Mouse (Mus musculus): ENCODE measurements around the gene Oas1g. TPM values are rescaled to one million over a fixed set of nuclear protein-coding genes. Genes with fewer than 3 reads are reported as not detected.

Oas1g gene
- total and polyA plus RNA-seq, 3 experiments = 0.19 TPM; not detected in 2

DNA sequence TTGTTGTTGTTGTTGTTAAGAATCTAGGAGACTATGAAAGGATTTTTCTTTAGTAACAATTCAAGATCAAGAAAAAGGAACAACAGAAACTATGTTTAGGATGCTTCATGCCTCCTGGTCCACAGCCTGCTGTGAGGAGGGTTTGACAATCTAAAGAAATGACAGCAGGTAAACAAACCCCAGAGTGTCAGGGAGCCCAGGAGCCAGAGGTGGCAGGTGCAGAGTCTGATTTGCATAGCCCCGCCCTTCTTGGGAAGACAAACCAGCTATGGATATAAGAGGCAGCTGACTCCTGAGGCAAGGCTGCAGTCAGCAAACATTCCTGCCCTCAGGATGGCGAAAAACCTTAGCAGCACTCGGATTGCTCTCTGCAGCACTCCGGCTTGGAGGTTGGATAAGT, 26.3 kb downstream of the Oas1g start, which contains the start of gene Oas1h:
Gene Oas1h, plus strand, starts transcription at position 301 of the 400 bp plus-strand sequence.
- H3K27me3 ChIP-seq (replicated peaks) = peaks cover 70% of the 10 kb centered on the region
- in situ Hi-C loops (cut with MboI; ENCODE audit: low pct_ligation_motif_present, low pct_unique_long_range_greater_than_20kb, low sequenced_read_pairs) (no loop called here), dilution Hi-C loops (cut with MboI; ENCODE audit: extremely low pct_ligation_motif_present, extremely low pct_unique_long_range_greater_than_20kb, low sequenced_read_pairs) (no loop called here)
- H3K79me2 ChIP-seq (replicated peaks; ENCODE audit: control insufficient read depth, extremely low read depth, insufficient read depth, poor library complexity, severe bottlenecking) = no peaks in the 10 kb centered on the region
- no peak within 1 kb of the TSS for H3K4me3 ChIP-seq (replicated peaks in 1 of 3; ENCODE audit: low read depth in 2 of 3, low read length in 2 of 3, poor library complexity in 1 of 3)
- no peak within 1 kb of the TSS for H3K9ac ChIP-seq (ENCODE audit: insufficient read depth, low read depth)
- H3K4me2 ChIP-seq (ENCODE audit: insufficient read depth, low read depth, poor library complexity, severe bottlenecking) = no peak within 1 kb of the TSS
- no peak within 1 kb of the TSS for H3K27ac ChIP-seq (ENCODE audit: insufficient read depth, low read depth)
- no peak for TF ChIP-seq ETS1 (conservative IDR thresholded peaks at IDR 0.05; ENCODE audit: low read depth, low read length)
- no peak for TF ChIP-seq MYC (IDR thresholded peaks at IDR 0.05; ENCODE audit: low read depth, low read length)
- TF ChIP-seq MEF2A (IDR thresholded peaks at IDR 0.05; ENCODE audit: borderline replicate concordance, low read depth, low read length) = no peak
- no peak for TF ChIP-seq CHD2 (IDR thresholded peaks at IDR 0.05; ENCODE audit: low read length)
- no peak for TF ChIP-seq GABPA (IDR thresholded peaks at IDR 0.05; ENCODE audit: insufficient replicate concordance, low read depth, low read length)
- TF ChIP-seq BHLHE40 (IDR thresholded peaks at IDR 0.05; ENCODE audit: low read depth, low read length) = no peak
- TF ChIP-seq RCOR1 (conservative IDR thresholded peaks at IDR 0.05; ENCODE audit: low read depth, low read length) = no peak
- no peak for TF ChIP-seq MAX (IDR thresholded peaks at IDR 0.05; ENCODE audit: low read length)
- no peak for TF ChIP-seq JUN (IDR thresholded peaks at IDR 0.05; ENCODE audit: insufficient read depth, low read depth, low read length)
- TF ChIP-seq ZMIZ1 (IDR thresholded peaks at IDR 0.05; ENCODE audit: low read depth, low read length) = no peak
- no peak for TF ChIP-seq HCFC1 (IDR thresholded peaks at IDR 0.05; ENCODE audit: low read depth, low read length)
- no peak for TF ChIP-seq MXI1 (IDR thresholded peaks at IDR 0.05; ENCODE audit: low read depth, low read length)
- no peak for TF ChIP-seq ZC3H11A (IDR thresholded peaks at IDR 0.05; ENCODE audit: low read depth, low read length)
- no peak for TF ChIP-seq MAFK (IDR thresholded peaks at IDR 0.05; ENCODE audit: insufficient replicate concordance, low read length)
- TF ChIP-seq ZKSCAN1 (IDR thresholded peaks at IDR 0.05; ENCODE audit: borderline replicate concordance, low read depth, low read length) = no peak
- TF ChIP-seq ZNF384 (IDR thresholded peaks at IDR 0.05; ENCODE audit: low read depth, low read length) = no peak
- no peak for TF ChIP-seq KAT2A (IDR thresholded peaks at IDR 0.05; ENCODE audit: insufficient replicate concordance, low read length)
- DNase-seq (ENCODE audit: extremely low read depth) = no peak
- H3K36me3 ChIP-seq (replicated peaks in 1 of 2; ENCODE audit: control insufficient read depth in 1 of 2, insufficient read depth in 1 of 2, low read length in 1 of 2) = no peaks in the 10 kb centered on the region
- H3K9me3 ChIP-seq (replicated peaks; ENCODE audit: low read length) = no peaks in the 10 kb centered on the region
- no peaks in the 10 kb centered on the region for H3K4me1 ChIP-seq (ENCODE audit: control insufficient read depth in 1 of 2, insufficient read depth in 2 of 2)

DNA sequence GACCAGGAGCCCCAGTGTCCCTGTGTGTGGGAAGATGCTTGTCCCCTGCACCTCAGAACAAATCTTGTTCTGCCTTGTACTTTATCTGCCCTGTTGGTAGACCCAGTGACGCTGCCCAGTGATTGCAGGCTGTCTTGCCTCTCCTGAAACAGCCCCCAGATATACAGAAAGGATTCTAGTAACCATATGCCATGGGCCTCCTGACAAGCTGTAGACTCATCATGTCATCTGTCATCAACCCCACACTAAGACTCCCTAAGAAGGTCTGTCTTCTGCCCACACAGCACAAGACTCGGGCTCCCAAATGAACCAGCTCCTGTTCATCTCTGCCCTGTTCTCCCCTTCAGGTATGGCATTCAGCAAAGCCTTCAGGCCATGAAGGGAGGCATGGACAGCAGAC, 28.2 kb downstream of the Oas1g start:
- H3K27ac ChIP-seq (ENCODE audit: insufficient read depth, low read depth) = no peak overlapping the region
- dilution Hi-C loops (cut with MboI; ENCODE audit: extremely low pct_ligation_motif_present, extremely low pct_unique_long_range_greater_than_20kb, low sequenced_read_pairs) (no loop called here), in situ Hi-C loops (cut with MboI; ENCODE audit: low pct_ligation_motif_present, low pct_unique_long_range_greater_than_20kb, low sequenced_read_pairs) (no loop called here)
- H3K4me1 ChIP-seq (ENCODE audit: control insufficient read depth in 1 of 2, insufficient read depth in 2 of 2) = no peaks in the 10 kb centered on the region
- peaks cover 70% of the 10 kb centered on the region for H3K27me3 ChIP-seq (replicated peaks)
- H3K4me2 ChIP-seq (ENCODE audit: insufficient read depth, low read depth, poor library complexity, severe bottlenecking) = no peak overlapping the region
- H3K36me3 ChIP-seq (replicated peaks in 1 of 2; ENCODE audit: control insufficient read depth in 1 of 2, insufficient read depth in 1 of 2, low read length in 1 of 2) = no peaks in the 10 kb centered on the region
- H3K79me2 ChIP-seq (replicated peaks; ENCODE audit: control insufficient read depth, extremely low read depth, insufficient read depth, poor library complexity, severe bottlenecking) = no peaks in the 10 kb centered on the region
- H3K4me3 ChIP-seq (replicated peaks in 1 of 3; ENCODE audit: low read depth in 2 of 3, low read length in 2 of 3, poor library complexity in 1 of 3) = no peak overlapping the region
- no peak for TF ChIP-seq MAFK (IDR thresholded peaks at IDR 0.05; ENCODE audit: insufficient replicate concordance, low read length)
- TF ChIP-seq MAZ (IDR thresholded peaks at IDR 0.05; ENCODE audit: low read depth, low read length) = no peak
- TF ChIP-seq TBP (conservative IDR thresholded peaks at IDR 0.05; ENCODE audit: low read depth, low read length) = no peak
- TF ChIP-seq UBTF (IDR thresholded peaks at IDR 0.05; ENCODE audit: low read depth, low read length) = no peak
- TF ChIP-seq ZC3H11A (IDR thresholded peaks at IDR 0.05; ENCODE audit: low read depth, low read length) = no peak
- DNase-seq (ENCODE audit: extremely low read depth) = no peak
- H3K9me3 ChIP-seq (replicated peaks; ENCODE audit: low read length) = peaks cover 5% of the 10 kb centered on the region
- H3K9ac ChIP-seq (ENCODE audit: insufficient read depth, low read depth) = no peak overlapping the region
